Mouse (Mus musculus): Measurements from ENCODE around the gene Zcchc8. TPM values are rescaled to one million over a fixed set of nuclear protein-coding genes. Genes with fewer than 3 reads are reported as not detected.

Gene Zcchc8
- polyA plus RNA-seq, 1 experiment, result 24.3 TPM

GRCm38 (mm10) chr5:123661602-123662001 is 59.3 kb downstream of the Zcchc8 start:
- H3K27me3 ChIP-seq (replicated peaks; ENCODE audit: control insufficient read depth, insufficient read depth, low read length), result no peaks in the 10 kb centered on the region
- H3K4me1 ChIP-seq (ENCODE audit: control insufficient read depth, insufficient read depth, low read length), result peaks cover 8% of the 10 kb centered on the region; the same call in 1 of the 2 replicates
- DNase-seq, result no peak
- no peak overlapping the region for H3K4me3 ChIP-seq (ENCODE audit: insufficient read depth, low read depth, low read length)
- TF ChIP-seq CTCF (conservative IDR thresholded peaks at IDR 0.05; ENCODE audit: insufficient read depth, insufficient read length, low read depth, low read length) (no peak), POLR2A (IDR thresholded peaks at IDR 0.05; ENCODE audit: low read depth, low read length) (no peak)
- H3K36me3 ChIP-seq (ENCODE audit: control insufficient read depth, insufficient read depth, low read length), result no peaks in the 10 kb centered on the region
- H3K27ac ChIP-seq (ENCODE audit: insufficient read depth, low read depth, low read length), result peak overlapping the region; percentile 96
- 64% methylated on average over 3 of the region's 3 CpGs for WGBS

- no peak for DNase-seq
- Histone ChIP-seq H3K36me3 (ENCODE audit: control insufficient read depth, insufficient read depth, low read length) (no peaks in the 10 kb centered on the region), H3K27me3 (replicated peaks; ENCODE audit: control insufficient read depth, insufficient read depth, low read length) (no peaks in the 10 kb centered on the region), H3K4me3 (ENCODE audit: insufficient read depth, low read depth, low read length) (no peak overlapping the region), H3K4me1 (ENCODE audit: control insufficient read depth, insufficient read depth, low read length) (peaks cover 7% of the 10 kb centered on the region; the same call in 1 of the 2 replicates), H3K27ac (ENCODE audit: insufficient read depth, low read depth, low read length) (no peak overlapping the region)
- WGBS, result 31% methylated on average over 7 of the region's 7 CpGs
- TF ChIP-seq CTCF (conservative IDR thresholded peaks at IDR 0.05; ENCODE audit: insufficient read depth, insufficient read length, low read depth, low read length) (no peak), POLR2A (IDR thresholded peaks at IDR 0.05; ENCODE audit: low read depth, low read length) (no peak)
Observed at GRCm38 (mm10) chr5:123657651-123658050, 63.2 kb downstream of the Zcchc8 start.

GRCm38 (mm10) chr5:123654937-123655336 is 66.0 kb downstream of the Zcchc8 start:
- no peak overlapping the region for H3K4me3 ChIP-seq (ENCODE audit: insufficient read depth, low read depth, low read length)
- no peak overlapping the region for H3K27ac ChIP-seq (ENCODE audit: insufficient read depth, low read depth, low read length)
- no peak for DNase-seq
- H3K27me3 ChIP-seq (replicated peaks; ENCODE audit: control insufficient read depth, insufficient read depth, low read length), result no peaks in the 10 kb centered on the region
- 73% methylated on average over 5 of the region's 5 CpGs for WGBS
- H3K36me3 ChIP-seq (ENCODE audit: control insufficient read depth, insufficient read depth, low read length), result no peaks in the 10 kb centered on the region
- H3K4me1 ChIP-seq (ENCODE audit: control insufficient read depth, insufficient read depth, low read length), result no peaks in the 10 kb centered on the region
- TF ChIP-seq POLR2A (IDR thresholded peaks at IDR 0.05; ENCODE audit: low read depth, low read length), result no peak
- TF ChIP-seq CTCF (conservative IDR thresholded peaks at IDR 0.05; ENCODE audit: insufficient read depth, insufficient read length, low read depth, low read length), result no peak

GRCm38 (mm10) chr5:123653287-123653801 is 67.6 kb downstream of the Zcchc8 start:
- H3K27ac ChIP-seq (ENCODE audit: insufficient read depth, low read depth, low read length), result no peak overlapping the region
- TF ChIP-seq POLR2A (IDR thresholded peaks at IDR 0.05; ENCODE audit: low read depth, low read length) (no peak), CTCF (conservative IDR thresholded peaks at IDR 0.05; ENCODE audit: insufficient read depth, insufficient read length, low read depth, low read length) (no peak)
- H3K27me3 ChIP-seq (replicated peaks; ENCODE audit: control insufficient read depth, insufficient read depth, low read length), result no peaks in the 10 kb centered on the region
- no peaks in the 10 kb centered on the region for H3K36me3 ChIP-seq (ENCODE audit: control insufficient read depth, insufficient read depth, low read length)
- no peak overlapping the region for H3K4me3 ChIP-seq (ENCODE audit: insufficient read depth, low read depth, low read length)
- no peaks in the 10 kb centered on the region for H3K4me1 ChIP-seq (ENCODE audit: control insufficient read depth, insufficient read depth, low read length)
- 78% methylated on average over 11 of the region's 11 CpGs for WGBS
- no peak for DNase-seq

- no peak overlapping the region for H3K4me3 ChIP-seq (ENCODE audit: insufficient read depth, low read depth, low read length)
- H3K4me1 ChIP-seq (ENCODE audit: control insufficient read depth, insufficient read depth, low read length), result no peaks in the 10 kb centered on the region
- no peak for DNase-seq
- H3K27ac ChIP-seq (ENCODE audit: insufficient read depth, low read depth, low read length), result no peak overlapping the region
- WGBS, result 56% methylated on average over 2 of the region's 2 CpGs
- H3K36me3 ChIP-seq (ENCODE audit: control insufficient read depth, insufficient read depth, low read length), result no peaks in the 10 kb centered on the region
- no peaks in the 10 kb centered on the region for H3K27me3 ChIP-seq (replicated peaks; ENCODE audit: control insufficient read depth, insufficient read depth, low read length)
- TF ChIP-seq POLR2A (IDR thresholded peaks at IDR 0.05; ENCODE audit: low read depth, low read length) (no peak), CTCF (conservative IDR thresholded peaks at IDR 0.05; ENCODE audit: insufficient read depth, insufficient read length, low read depth, low read length) (no peak)
Observed at GRCm38 (mm10) chr5:123650825-123651224, 70.1 kb downstream of the Zcchc8 start.

Other genes with a start within 250 kb of the Zcchc8 start
- not detected in 2 replicates for gene Lrrc43, start 231.8 kb downstream of the Zcchc8 start, polyA plus RNA-seq (2012; rRNA removed)
- not detected in 2 replicates for gene Il31, start 231.6 kb downstream of the Zcchc8 start, polyA plus RNA-seq (2012; rRNA removed)
- gene B3gnt4, start 210.6 kb downstream of the Zcchc8 start, polyA plus RNA-seq (2012; rRNA removed), result 0.05 TPM in 1 of 2 replicates, not detected in the other
- gene Diablo, start 196.9 kb downstream of the Zcchc8 start, polyA plus RNA-seq (2012; rRNA removed), result 64.2 and 68.8 TPM in 2 replicates
- 2.0 and 2.9 TPM in 2 replicates for gene Gm49027, start 195.6 kb downstream of the Zcchc8 start, polyA plus RNA-seq (2012; rRNA removed)
- gene Vps33a, start 148.1 kb downstream of the Zcchc8 start, polyA plus RNA-seq (2012; rRNA removed), result 22.6 and 24.1 TPM in 2 replicates
- gene Clip1, start 36.5 kb downstream of the Zcchc8 start, polyA plus RNA-seq (2012; rRNA removed), result 19.0 and 24.4 TPM in 2 replicates
- gene Rsrc2, start 28.3 kb upstream of the Zcchc8 start, polyA plus RNA-seq (2012; rRNA removed), result 9.3 and 13.0 TPM in 2 replicates
- gene Kntc1, start 28.6 kb upstream of the Zcchc8 start, polyA plus RNA-seq (2012; rRNA removed), result 0.71 and 0.77 TPM in 2 replicates
- gene Hcar2, start 144.4 kb upstream of the Zcchc8 start, polyA plus RNA-seq (2012; rRNA removed), result 1.9 and 2.6 TPM in 2 replicates
- 11.1 and 13.0 TPM in 2 replicates for gene Hcar1, start 158.9 kb upstream of the Zcchc8 start, polyA plus RNA-seq (2012; rRNA removed)
- gene Denr, start 186.1 kb upstream of the Zcchc8 start, polyA plus RNA-seq (2012; rRNA removed), result 22.6 and 41.0 TPM in 2 replicates
- gene Gm43518, start 206.3 kb upstream of the Zcchc8 start, polyA plus RNA-seq (2012; rRNA removed), result 0.56 and 0.64 TPM in 2 replicates
- 3.7 and 4.1 TPM in 2 replicates for gene Ccdc62, start 209.6 kb upstream of the Zcchc8 start, polyA plus RNA-seq (2012; rRNA removed)